Mouse (Mus musculus) cortical plate, adult 2 months (tissue): ENCODE measurements around the gene Atp6v0a1.

Source experiments
- CTCF ChIP-seq: fragments of 200-500 bp; IDR thresholded peaks from 2 replicates; pipeline ENCODE4 v1.5.1; 2011; ENCODE audit warnings: mild to moderate bottlenecking, control low read depth, low read length; ENCODE audit not compliant: insufficient read depth; ENCODE audit errors: extremely low read depth
- POLR2A ChIP-seq: fragments of 200-500 bp; IDR thresholded peaks from 2 replicates; pipeline ENCODE4 v1.6.1; 2011; ENCODE audit warnings: mild to moderate bottlenecking, low read length, control low read depth; ENCODE audit not compliant: insufficient read depth; ENCODE audit errors: extremely low read depth

DNA sequence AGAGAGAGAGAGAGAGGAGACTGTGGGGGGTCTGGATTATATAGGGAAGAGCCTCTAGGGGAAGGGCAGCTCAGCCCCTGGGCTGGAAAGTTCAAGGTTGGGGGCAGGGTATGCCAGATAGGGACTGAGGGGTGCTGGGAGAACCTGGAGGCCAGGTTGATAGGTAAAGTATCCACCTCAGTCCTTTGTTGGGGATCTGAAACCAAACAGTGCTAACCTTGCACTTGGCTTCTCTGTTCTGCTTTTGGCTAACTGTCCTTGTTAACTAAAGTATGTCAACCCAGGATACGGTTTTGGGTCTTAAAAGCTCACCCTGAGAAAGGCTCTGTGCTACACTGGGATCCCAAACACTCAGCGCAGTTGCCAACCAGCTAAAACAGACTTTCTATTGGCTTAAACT, 19.6 kb upstream of the Atp6v0a1 start:
- TF ChIP-seq POLR2A = no peak
- TF ChIP-seq CTCF = no peak
